Mouse (Mus musculus) myocyte (in vitro differentiated cells): ENCODE data around the gene Dner.

ENCODE experiments used
- CEBPB ChIP-seq: IDR thresholded peaks from 2 replicates; pipeline ENCODE4 v1.6.1; 2011; ENCODE audit warnings: mild to moderate bottlenecking, moderate library complexity; ENCODE audit not compliant: poor library complexity, insufficient read depth, severe bottlenecking
- E2F4 ChIP-seq: IDR thresholded peaks from one replicate; pipeline ENCODE4 v1.6.1; 2011; ENCODE audit warnings: mild to moderate bottlenecking, control low read depth, moderate library complexity; ENCODE audit not compliant: insufficient read depth
- MAX ChIP-seq: IDR thresholded peaks from one replicate; pipeline ENCODE4 v1.6.1; 2011; ENCODE audit warnings: low read depth, mild to moderate bottlenecking, control low read depth
- MYOD1 ChIP-seq, 3 experiments: IDR thresholded peaks; one replicate each; pipeline ENCODE4 v1.6.1; 2011; ENCODE audit warnings: control low read depth in 2 of 3, low read depth in 2 of 3, mild to moderate bottlenecking in 2 of 3, moderate library complexity in 1 of 3; ENCODE audit not compliant: insufficient read length in 2 of 3, control insufficient read depth in 1 of 3
- MYOG ChIP-seq, 3 experiments: IDR thresholded peaks; one replicate each; pipeline ENCODE4 v1.6.1; 2011; ENCODE audit warnings: control low read depth in 2 of 3, low read depth in 2 of 3, mild to moderate bottlenecking in 2 of 3; ENCODE audit not compliant: insufficient read length in 2 of 3, control insufficient read depth in 1 of 3, insufficient read depth in 1 of 3
- POLR2A ChIP-seq: IDR thresholded peaks from one replicate; pipeline ENCODE4 v1.6.1; 2011; ENCODE audit warnings: low read depth, mild to moderate bottlenecking, control low read depth, moderate library complexity; ENCODE audit not compliant: insufficient read length
- POLR2AphosphoS2 ChIP-seq: IDR thresholded peaks from one replicate; pipeline ENCODE4 v1.6.1; 2011; ENCODE audit warnings: low read depth, control low read depth; ENCODE audit not compliant: insufficient read length
- REST ChIP-seq: IDR thresholded peaks from one replicate; pipeline ENCODE4 v1.6.1; 2011; ENCODE audit warnings: mild to moderate bottlenecking, control low read depth, moderate library complexity; ENCODE audit not compliant: insufficient read depth, insufficient read length
- SRF ChIP-seq: IDR thresholded peaks from one replicate; pipeline ENCODE4 v1.6.1; 2011; ENCODE audit warnings: low read depth; ENCODE audit not compliant: control insufficient read depth, insufficient read length
- TCF12 ChIP-seq: IDR thresholded peaks from one replicate; pipeline ENCODE4 v1.6.1; 2011; ENCODE audit warnings: mild to moderate bottlenecking, control low read depth; ENCODE audit not compliant: poor library complexity, insufficient read depth, severe bottlenecking
- TCF3 ChIP-seq: IDR thresholded peaks from one replicate; pipeline ENCODE4 v1.6.1; 2011; ENCODE audit warnings: low read depth, control low read depth; ENCODE audit not compliant: insufficient read length
- USF1 ChIP-seq: IDR thresholded peaks from one replicate; pipeline ENCODE4 v1.6.1; 2011; ENCODE audit warnings: low read depth, mild to moderate bottlenecking, control low read depth, moderate library complexity

DNA sequence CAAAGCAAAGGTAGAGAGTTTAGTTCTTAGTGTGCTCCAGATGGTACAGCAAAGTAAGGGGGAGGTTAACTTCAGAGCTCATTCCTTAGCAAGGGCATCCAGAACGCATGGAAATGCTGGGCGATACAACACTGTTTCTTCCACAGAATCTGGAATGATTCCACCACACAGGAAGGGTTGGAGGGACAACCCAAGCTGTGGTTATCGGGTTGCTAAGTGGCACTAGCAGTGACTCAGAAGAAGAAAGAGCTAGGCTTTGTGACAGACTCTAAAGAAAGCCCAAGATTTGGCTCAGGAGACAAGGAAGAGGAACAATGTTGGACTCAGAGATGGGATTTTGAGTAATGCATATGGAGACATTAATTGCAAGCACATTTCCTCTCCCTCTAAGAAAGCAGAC lies 231.3 kb downstream of the Dner start:
- TF ChIP-seq POLR2A: no peak
- no peak for TF ChIP-seq MYOG (IDR thresholded peaks at IDR 0.05; ENCODE audit: control insufficient read depth in 1 of 3, insufficient read depth in 1 of 3, insufficient read length in 2 of 3, low read depth in 2 of 3)
- TF ChIP-seq MAX: no peak
- TF ChIP-seq REST: no peak
- TF ChIP-seq USF1: no peak
- TF ChIP-seq TCF3: no peak
- TF ChIP-seq CEBPB: no peak
- TF ChIP-seq E2F4: no peak
- TF ChIP-seq POLR2AphosphoS2: no peak
- no peak for TF ChIP-seq TCF12
- no peak for TF ChIP-seq SRF
- no peak for TF ChIP-seq MYOD1 (IDR thresholded peaks at IDR 0.05; ENCODE audit: control insufficient read depth in 1 of 3, insufficient read length in 2 of 3, low read depth in 2 of 3)
